Mouse (Mus musculus) spleen, postnatal 10 days (tissue): ENCODE measurements at regions not wholly inside any gene's neighbourhood (a gene's known extent, or its start where the extent isn't known, plus 50 kb on each side); places are given as distances from the start of the nearest gene placed in this dataset.

Source experiments
- DNase-seq, 2 experiments: peaks; one replicate each; pipeline ENCODE4 v3.0.0; 2021 to 2022; ENCODE audit warnings: low spot score in 2 of 2

- no peak for DNase-seq
Observed at GRCm38 (mm10) chr10:16714526-16714925, 1008.5 kb upstream of the Cited2 start.

- no peak for DNase-seq
Observed at GRCm38 (mm10) chr10:16742246-16742645, 980.8 kb upstream of the Cited2 start.

- DNase-seq: no peak
Observed at GRCm38 (mm10) chr10:16751546-16751945, 971.5 kb upstream of the Cited2 start.

DNA sequence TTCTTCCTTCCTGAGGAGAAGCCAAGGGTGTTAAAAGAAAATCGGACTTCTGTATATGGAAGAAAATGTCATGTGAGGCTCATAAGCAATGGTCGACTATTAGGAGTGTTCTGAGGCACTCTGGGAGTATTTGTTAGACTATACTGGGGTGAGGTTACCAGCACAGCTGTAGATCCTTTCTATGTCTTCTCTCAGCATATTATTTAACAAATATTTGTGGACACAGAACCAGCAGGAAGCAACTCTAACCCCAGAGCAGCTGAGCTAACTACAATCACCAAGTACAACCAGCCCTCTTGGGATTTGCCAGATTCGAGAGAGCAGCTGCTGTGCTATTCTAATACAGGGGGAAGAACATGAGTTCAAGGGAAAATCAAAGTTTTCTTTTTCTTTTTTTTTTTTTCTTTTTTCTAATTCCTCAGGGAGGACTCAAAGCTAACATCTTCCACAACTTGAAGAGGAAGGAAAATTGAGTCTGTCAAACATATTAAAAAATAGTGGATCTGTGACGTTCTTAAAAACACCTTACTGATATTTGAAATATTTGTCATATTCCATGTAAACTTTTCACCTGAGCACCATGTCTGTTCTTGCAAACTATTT, 933.3 kb upstream of the Cited2 start:
- no peak for DNase-seq

DNA sequence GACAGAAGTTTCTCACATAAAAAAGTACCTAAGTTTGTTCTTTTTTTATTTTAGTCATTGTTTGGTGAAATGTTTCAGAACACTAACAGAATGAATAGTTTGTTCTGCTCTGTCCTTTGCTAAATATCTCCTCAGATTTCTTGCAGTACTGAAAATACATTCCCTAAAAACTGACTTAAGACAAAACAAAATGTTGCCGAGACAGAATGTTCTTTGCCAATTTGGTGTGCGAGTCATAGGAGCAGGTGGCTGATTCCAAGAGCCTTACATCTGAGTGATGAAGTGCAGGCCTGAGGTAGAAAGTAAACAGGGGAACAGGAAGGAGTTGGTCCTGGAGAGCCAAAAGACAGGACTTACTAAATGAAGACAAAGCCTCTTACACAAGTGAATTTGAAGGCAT, 919.0 kb upstream of the Cited2 start:
- no peak for DNase-seq

DNA sequence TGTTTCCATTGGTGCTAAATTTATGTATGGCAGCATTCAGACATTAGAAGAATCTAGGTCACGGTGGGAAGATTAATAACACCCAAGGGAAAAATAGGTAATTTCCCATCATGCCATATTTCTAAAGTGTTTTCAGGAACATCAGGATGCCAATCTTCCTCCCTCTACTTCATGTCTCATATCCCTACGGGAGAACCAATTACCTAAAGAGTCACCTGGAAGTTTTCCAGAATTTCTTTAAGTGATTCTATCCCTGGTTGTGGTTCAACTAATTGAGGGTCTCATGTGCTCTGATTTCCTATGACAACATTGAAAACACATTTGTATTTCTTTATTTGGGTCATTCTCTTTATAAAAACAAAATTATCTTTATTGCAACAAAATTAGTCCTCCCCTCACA, 912.3 kb upstream of the Cited2 start:
- DNase-seq: no peak

DNA sequence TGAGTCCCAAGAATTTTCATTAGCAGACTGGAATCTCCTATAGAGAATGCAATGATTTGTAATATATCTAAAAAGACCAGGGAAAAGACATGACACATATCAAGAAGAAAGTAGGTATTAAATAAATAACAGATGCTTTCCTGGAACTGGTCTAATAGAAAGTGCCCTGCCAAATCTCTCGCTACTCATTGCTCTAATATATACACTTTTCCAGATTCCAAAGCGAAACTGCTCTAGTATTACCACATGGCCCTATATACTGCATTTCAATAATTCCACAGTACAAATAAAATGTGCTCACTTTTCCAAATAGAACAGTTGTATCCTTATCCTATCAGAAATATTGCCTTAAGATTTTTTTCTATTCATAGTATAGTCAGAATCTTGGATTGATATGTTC, 909.0 kb upstream of the Cited2 start:
- DNase-seq: no peak

- no peak for DNase-seq
Observed at GRCm38 (mm10) chr10:16861534-16861933, 861.5 kb upstream of the Cited2 start.

DNA sequence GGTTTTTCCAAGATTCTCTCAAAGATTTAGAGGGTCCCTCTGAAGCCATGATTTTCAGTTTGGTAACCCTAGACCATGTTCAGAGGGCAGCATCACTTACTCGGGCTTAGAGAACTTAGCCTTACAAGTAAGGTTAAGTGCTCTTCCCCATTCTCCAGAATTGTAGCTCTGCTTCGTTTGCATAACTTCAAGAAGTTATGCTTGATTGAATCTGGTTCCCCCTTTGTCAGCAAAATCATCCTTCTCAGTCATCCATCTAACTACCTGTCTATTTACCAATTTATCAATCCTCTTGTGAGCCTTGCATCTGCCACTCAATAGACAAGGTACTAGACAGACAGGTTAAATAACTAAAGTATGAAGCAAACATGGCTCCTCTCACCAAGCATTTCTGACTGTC, 856.1 kb upstream of the Cited2 start:
- no peak for DNase-seq

GRCm38 (mm10) chr10:16874131-16874530, 848.9 kb upstream of the Cited2 start:
- DNase-seq: no peak

GRCm38 (mm10) chr10:16878197-16878596, 844.8 kb upstream of the Cited2 start:
- no peak for DNase-seq

DNA sequence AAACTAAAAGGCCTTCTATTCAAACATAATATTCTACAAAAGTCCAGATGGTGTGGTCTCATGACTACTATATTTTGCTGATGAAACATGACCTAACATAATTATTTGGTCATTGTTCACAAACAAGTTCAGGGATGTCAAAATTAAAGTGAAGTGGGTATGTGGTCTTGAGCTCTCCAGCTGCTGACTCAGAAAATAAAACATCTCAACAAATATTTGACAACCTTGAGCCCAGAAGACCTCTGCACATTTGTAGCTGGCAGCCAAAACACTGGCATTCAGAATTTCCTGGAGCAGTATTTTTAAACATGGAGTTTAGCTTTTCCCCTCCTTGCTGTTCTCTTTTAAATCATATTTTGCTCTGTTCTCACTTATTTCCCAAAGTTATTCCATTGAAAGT, 829.7 kb upstream of the Cited2 start:
- DNase-seq: no peak

DNA sequence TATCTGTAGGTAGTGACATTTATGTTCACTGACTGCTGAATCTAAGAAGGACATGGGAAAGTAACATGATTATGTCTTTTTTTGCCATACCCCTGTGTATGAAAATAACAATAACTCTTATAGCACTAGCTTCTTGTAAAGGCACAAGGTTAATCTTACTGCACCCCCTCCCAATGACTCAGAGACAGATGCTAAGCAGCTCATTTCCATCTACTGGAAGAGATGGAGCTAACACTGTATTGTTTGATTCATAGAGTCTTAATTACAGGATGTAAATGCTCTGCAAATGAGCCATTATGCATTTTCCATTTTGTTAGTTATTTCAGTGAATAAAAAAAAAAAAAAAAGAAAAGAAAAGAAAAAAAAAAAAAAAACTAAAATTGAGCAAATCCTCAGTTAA, 827.7 kb upstream of the Cited2 start:
- no peak for DNase-seq

DNA sequence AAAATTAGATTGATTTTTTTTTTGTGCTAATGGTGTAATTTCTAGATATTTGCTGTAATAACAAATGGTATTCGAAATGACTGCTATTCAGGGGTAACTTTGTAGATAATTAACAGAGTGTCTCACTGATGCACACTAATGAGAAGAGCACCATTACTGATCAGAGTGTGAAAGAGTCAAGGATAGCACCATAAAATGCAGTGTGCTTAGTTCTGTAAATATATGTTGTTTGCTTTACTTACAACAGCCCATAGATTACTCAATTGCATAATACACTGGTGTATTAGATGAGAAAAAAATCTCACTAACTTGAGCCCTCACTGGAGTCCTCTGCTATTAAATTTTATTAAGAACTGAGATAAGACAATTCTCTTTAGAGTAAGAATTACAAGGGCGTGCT, 800.1 kb upstream of the Cited2 start:
- DNase-seq: no peak

DNA sequence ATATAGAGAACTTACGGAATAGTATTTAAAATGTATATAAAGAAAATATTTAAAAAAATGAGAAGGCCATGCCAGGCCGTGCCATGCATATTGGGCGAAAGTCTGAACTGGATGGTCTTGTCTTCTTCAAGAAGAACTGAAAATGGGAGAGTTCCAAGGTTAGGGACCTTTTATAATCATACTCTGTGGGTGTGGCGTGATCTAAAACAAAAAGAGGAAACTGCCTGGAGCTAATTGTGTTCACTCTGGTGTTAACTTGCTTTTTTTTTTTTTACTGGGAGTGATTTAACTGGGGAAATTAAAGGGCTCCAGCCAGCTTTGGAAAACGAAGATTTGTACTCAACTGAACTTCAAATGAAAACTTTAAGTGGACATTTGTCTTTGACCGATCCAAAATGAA, 799.2 kb upstream of the Cited2 start:
- no peak for DNase-seq

- no peak for DNase-seq
Observed at GRCm38 (mm10) chr10:16937705-16938104, 785.3 kb upstream of the Cited2 start.

DNA sequence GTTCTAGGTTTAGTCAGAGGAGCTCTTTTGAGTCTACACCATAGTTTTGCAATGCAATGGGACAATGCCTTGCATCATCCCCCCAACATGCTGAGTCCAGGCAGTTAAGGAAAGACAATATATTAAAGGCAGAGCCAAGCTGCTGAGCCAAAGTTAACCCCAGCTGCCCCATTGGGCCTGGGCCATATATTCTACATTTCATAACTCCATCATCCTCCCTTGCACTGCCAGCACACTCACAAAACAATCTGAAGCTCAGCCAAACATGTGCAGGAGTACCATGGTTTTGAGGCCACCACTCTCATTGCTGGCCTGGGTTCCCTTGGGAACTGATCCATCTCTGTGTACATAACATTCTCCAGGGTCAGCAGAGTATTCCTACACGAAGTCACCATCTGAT, 771.4 kb upstream of the Cited2 start:
- DNase-seq: no peak

- DNase-seq: no peak
Observed at GRCm38 (mm10) chr10:16960971-16961370, 762.0 kb upstream of the Cited2 start.

GRCm38 (mm10) chr10:16962463-16962862, 760.6 kb upstream of the Cited2 start:
- DNase-seq: no peak

- DNase-seq: no peak
Observed at GRCm38 (mm10) chr10:16978770-16979169, 744.2 kb upstream of the Cited2 start.

DNA sequence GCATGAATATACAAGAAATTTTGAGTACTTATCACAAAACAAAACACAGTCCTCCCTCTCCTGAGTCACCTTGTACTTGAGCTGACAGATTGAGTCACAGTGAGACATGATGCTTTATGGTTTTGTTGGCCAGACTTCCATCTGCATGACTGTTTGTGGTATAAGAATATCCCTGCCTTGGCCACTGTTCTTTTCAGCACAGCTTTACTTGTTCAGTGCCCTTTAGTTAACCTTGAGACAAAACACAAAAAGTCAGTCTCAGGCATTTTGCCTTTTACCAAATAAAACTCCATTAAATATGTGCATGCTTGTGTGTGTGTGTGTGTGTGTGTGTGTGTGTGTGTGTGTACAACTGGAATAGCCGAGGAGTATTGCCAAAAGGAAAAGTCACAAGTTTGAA, 732.8 kb upstream of the Cited2 start:
- no peak for DNase-seq

DNA sequence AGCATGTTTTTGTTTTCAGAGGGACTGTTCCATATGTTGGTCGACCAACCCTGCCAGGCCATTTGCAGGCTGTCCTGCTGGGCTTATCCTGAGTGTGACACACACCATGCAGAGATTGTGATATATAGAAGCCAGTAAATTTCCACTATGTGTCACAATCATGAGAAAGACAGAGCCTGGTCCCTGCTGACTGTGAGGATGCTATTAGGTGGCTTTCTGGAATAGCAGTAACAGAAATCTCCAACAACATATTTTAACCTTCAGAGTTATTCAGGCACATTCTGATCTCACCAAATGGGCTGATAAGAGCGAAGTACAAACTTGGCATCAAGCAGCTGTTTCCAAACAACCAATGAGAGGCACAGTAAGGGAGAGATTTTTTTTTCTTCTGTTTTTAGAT, 729.2 kb upstream of the Cited2 start:
- DNase-seq: no peak

DNA sequence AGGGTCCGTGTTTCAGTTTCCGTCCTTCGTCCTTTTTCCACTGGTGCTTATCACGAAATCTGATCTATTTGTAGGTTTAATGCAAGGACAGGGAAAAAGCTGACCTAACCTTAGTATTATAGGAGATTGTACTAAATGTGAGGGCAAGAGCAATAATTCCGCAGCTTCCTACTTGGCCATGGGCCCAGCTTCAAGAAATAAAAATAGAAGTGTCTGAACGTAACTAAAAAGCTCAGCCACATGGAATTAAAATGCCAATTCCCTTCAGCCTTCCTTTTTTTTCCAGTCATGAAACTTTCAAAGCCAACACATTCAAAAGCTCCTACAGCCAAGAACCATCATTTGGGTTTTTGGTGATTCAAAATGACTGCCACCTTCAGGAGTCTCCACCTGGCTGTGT, 728.5 kb upstream of the Cited2 start:
- DNase-seq: no peak

- no peak for DNase-seq
Observed at GRCm38 (mm10) chr10:16995010-16995409, 728.0 kb upstream of the Cited2 start.
